Mouse (Mus musculus) olfactory bulb, adult 2 months (tissue): ENCODE measurements around the gene Cldn22. TPM values are rescaled to one million over a fixed set of nuclear protein-coding genes. Genes with fewer than 3 reads are reported as not detected.

Experiments
- H3K27ac ChIP-seq: fragments of 200-500 bp; 2 replicates; pipeline ENCODE4 v1.5.1; 2012; ENCODE audit warnings: low read depth, low read length; ENCODE audit not compliant: insufficient read depth
- H3K4me1 ChIP-seq: fragments of 200-500 bp; 2 replicates; pipeline ENCODE4 v1.6.1; 2012; ENCODE audit warnings: low read length; ENCODE audit not compliant: control insufficient read depth, insufficient read depth
- H3K4me3 ChIP-seq: fragments of 200-500 bp; 2 replicates; pipeline ENCODE4 v1.5.1; 2012; ENCODE audit warnings: mild to moderate bottlenecking, low read depth, low read length, moderate library complexity; ENCODE audit not compliant: insufficient read depth
- CTCF ChIP-seq: fragments of 200-500 bp; IDR thresholded peaks from 2 replicates; pipeline ENCODE4 v1.5.1; 2012; ENCODE audit warnings: low read depth, mild to moderate bottlenecking, low read length, moderate library complexity; ENCODE audit not compliant: insufficient read depth
- POLR2A ChIP-seq: fragments of 200-500 bp; IDR thresholded peaks from 2 replicates; pipeline ENCODE4 v1.6.1; 2012; ENCODE audit warnings: mild to moderate bottlenecking, low read depth, low read length, moderate library complexity; ENCODE audit not compliant: insufficient read depth
- WGBS: fragments of 180-500 bp; shearing (Covaris S2); methylation state at CpG from one replicate; pipeline ENCODE4 v1.1.7; 2018; 5-methylcytosine and 5-hydroxymethylcytosine counted together
- polyA plus RNA-seq: library from polyadenylated mRNA; stranded (reverse); fragments of >200 nt; gene quantifications from 2 replicates; pipeline ENCODE4 v1.2.4, GENCODE M21; 2012; ENCODE audit warnings: low replicate concordance; ENCODE audit not compliant: missing spikeins, insufficient read depth, insufficient read length

Cldn22 gene
- polyA plus RNA-seq = not detected in 2 replicates

- H3K4me3 ChIP-seq = no peak within 1 kb of the TSS
- TF ChIP-seq POLR2A = no peak
- TF ChIP-seq CTCF = no peak
- 36% methylated on average over 13 of the region's 13 CpGs for WGBS
These were observed at the start of gene Cldn22 for GRCm38 (mm10) chr8:47824182-47824581. Gene Cldn22 (plus strand): TSS chr8:47824482.

GRCm38 (mm10) chr8:47777415-47777814, 46.9 kb upstream of the Cldn22 start:
- WGBS = 94% methylated on average over 7 of the region's 7 CpGs

More at GRCm38 (mm10) chr8:47824182-47824581, at the start of gene Cldn22:
- Histone ChIP-seq H3K4me1 (peaks cover 5% of the 10 kb centered on the region; the same call in 1 of the 2 replicates), H3K27ac (no peak within 1 kb of the TSS)

GRCm38 (mm10) chr8:47779589-47779988, 44.7 kb upstream of the Cldn22 start:
- 79% methylated on average over 6 of the region's 6 CpGs for WGBS
- H3K27ac ChIP-seq = no peak overlapping the region
- no peak overlapping the region for H3K4me3 ChIP-seq
- no peak for TF ChIP-seq POLR2A
- no peak for TF ChIP-seq CTCF
- H3K4me1 ChIP-seq = no peaks in the 10 kb centered on the region

More at GRCm38 (mm10) chr8:47777415-47777814, 46.9 kb upstream of the Cldn22 start:
- H3K4me3 ChIP-seq = no peak overlapping the region
- H3K4me1 ChIP-seq = no peaks in the 10 kb centered on the region
- TF ChIP-seq CTCF = no peak
- no peak for TF ChIP-seq POLR2A
- no peak overlapping the region for H3K27ac ChIP-seq

- TF ChIP-seq POLR2A (no peak), CTCF (no peak)
These were observed 42.4 kb upstream of the Cldn22 start for GRCm38 (mm10) chr8:47781881-47782280.

GRCm38 (mm10) chr8:47783544-47783943, 40.7 kb upstream of the Cldn22 start:
- no peak overlapping the region for H3K4me3 ChIP-seq
- TF ChIP-seq POLR2A = no peak
- no peak for TF ChIP-seq CTCF
- no peak overlapping the region for H3K27ac ChIP-seq
- no peaks in the 10 kb centered on the region for H3K4me1 ChIP-seq
- WGBS = 95% methylated on average over 2 of the region's 2 CpGs

More at GRCm38 (mm10) chr8:47781881-47782280, 42.4 kb upstream of the Cldn22 start:
- Histone ChIP-seq H3K4me1 (no peaks in the 10 kb centered on the region), H3K27ac (no peak overlapping the region), H3K4me3 (no peak overlapping the region)
- 92% methylated on average over 4 of the region's 4 CpGs for WGBS

- Histone ChIP-seq H3K27ac (no peak overlapping the region), H3K4me1 (no peaks in the 10 kb centered on the region), H3K4me3 (no peak overlapping the region)
- TF ChIP-seq POLR2A = no peak
- no peak for TF ChIP-seq CTCF
- 85% methylated on average over 6 of the region's 6 CpGs for whole genome bisulfite sequencing
These were observed 40.3 kb upstream of the Cldn22 start for GRCm38 (mm10) chr8:47783944-47784343.

GRCm38 (mm10) chr8:47784436-47784835, 39.8 kb upstream of the Cldn22 start:
- Histone ChIP-seq H3K27ac (no peak overlapping the region), H3K4me1 (no peaks in the 10 kb centered on the region), H3K4me3 (no peak overlapping the region)
- WGBS = 67% methylated on average over 7 of the region's 7 CpGs
- TF ChIP-seq CTCF (no peak), POLR2A (no peak)

GRCm38 (mm10) chr8:47786323-47786722, 38.0 kb upstream of the Cldn22 start:
- no peaks in the 10 kb centered on the region for H3K4me1 ChIP-seq
- WGBS = 96% methylated on average over 15 of the region's 15 CpGs

GRCm38 (mm10) chr8:47787705-47788104, 36.6 kb upstream of the Cldn22 start:
- WGBS = 46% methylated on average over 10 of the region's 10 CpGs
- no peak overlapping the region for H3K4me3 ChIP-seq

More at GRCm38 (mm10) chr8:47786323-47786722, 38.0 kb upstream of the Cldn22 start:
- no peak for TF ChIP-seq POLR2A
- TF ChIP-seq CTCF = no peak
- H3K27ac ChIP-seq = no peak overlapping the region
- no peak overlapping the region for H3K4me3 ChIP-seq

GRCm38 (mm10) chr8:47791986-47792385, 32.3 kb upstream of the Cldn22 start:
- WGBS = 71% methylated on average over 9 of the region's 9 CpGs

More at GRCm38 (mm10) chr8:47787705-47788104, 36.6 kb upstream of the Cldn22 start:
- no peaks in the 10 kb centered on the region for H3K4me1 ChIP-seq
- no peak for TF ChIP-seq POLR2A
- no peak for TF ChIP-seq CTCF
- H3K27ac ChIP-seq = no peak overlapping the region

More at GRCm38 (mm10) chr8:47791986-47792385, 32.3 kb upstream of the Cldn22 start:
- H3K27ac ChIP-seq = no peak overlapping the region
- TF ChIP-seq POLR2A = no peak
- TF ChIP-seq CTCF = no peak
- no peaks in the 10 kb centered on the region for H3K4me1 ChIP-seq
- no peak overlapping the region for H3K4me3 ChIP-seq
